Mouse (Mus musculus) liver, embryonic 14.5 days (tissue): ENCODE results near the gene Itga5.

ENCODE experiments used
- CTCF ChIP-seq: IDR thresholded peaks from 2 replicates; pipeline ENCODE4 v1.5.1; 2016; ENCODE audit warnings: antibody characterized with exemption, low read depth, control low read depth
- EP300 ChIP-seq: IDR thresholded peaks from 2 replicates; pipeline ENCODE4 v1.6.1; 2016; ENCODE audit warnings: antibody characterized with exemption, low read depth

- TF ChIP-seq CTCF, result no peak
- no peak for TF ChIP-seq EP300
These were observed 5.3 kb downstream of the Itga5 start for GRCm38 (mm10) chr15:103361269-103361668.
